Mouse (Mus musculus): ENCODE measurements around the gene Dut.
A peak's percentile ranks its signal among the peaks of the same experiment; 100 is the strongest.

The Dut gene

DNA sequence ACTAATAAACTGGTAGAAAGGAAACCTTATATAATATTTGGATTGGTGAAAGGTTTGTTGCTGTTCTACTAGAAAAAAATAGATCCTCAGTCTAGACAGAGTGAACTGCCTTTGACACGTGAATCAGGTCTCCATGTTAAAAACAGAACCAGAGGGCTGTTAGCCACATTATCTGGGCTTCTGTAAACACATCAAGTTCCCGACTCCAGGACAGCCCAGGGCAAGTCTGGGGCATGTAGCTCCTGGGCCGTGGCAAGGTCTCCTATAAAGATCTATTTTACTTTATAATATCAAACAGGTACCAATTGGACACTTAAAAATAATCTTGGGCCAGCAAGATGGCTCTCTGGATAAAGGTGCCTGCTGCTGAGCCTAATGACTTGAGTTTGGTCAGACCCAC is 8.9 kb downstream of the Dut start:
- DNase-seq, result peak; percentile 67

DNA sequence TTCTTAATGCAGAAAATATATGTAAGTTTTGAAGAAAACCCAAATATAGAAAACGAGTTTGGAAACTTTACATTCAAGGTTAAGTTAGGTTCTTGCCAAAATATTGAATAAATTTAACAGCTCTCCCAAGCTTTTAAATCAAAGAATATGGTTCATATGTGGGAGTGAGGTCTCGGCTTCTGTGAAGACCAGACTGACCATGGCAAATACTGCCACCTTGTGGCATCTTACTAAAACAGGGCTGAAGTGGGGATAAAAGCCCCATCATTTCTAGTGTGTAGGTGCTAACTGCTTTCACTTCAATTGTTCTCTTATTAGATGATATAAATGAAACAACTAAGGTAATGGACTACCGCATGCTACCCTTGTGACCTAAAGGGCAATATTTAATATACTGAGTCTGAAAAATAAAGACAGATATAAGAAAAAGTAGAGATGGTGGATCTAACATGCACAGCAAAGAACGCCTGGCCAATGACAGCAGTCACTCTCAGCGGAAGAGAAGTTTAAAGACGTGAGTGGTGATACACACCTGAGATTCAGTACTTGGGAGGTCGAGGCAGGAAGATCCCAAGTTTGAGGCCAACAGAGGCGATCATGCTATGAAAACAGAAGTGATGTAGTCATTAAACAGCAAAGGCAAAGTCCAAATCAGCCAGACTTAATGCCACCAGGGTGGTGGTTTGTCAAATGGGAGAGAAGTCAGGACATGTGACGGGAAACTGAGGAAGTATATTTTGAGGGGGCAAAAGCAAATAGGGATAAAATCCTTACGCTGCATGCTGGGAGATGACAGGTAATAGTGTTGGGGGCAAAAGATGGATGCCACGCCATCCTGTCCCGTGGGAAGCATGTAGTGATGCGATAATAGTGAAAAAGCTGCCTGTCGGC is 12.5 kb downstream of the Dut start:
- DNase-seq, result peak; percentile 70

DNA sequence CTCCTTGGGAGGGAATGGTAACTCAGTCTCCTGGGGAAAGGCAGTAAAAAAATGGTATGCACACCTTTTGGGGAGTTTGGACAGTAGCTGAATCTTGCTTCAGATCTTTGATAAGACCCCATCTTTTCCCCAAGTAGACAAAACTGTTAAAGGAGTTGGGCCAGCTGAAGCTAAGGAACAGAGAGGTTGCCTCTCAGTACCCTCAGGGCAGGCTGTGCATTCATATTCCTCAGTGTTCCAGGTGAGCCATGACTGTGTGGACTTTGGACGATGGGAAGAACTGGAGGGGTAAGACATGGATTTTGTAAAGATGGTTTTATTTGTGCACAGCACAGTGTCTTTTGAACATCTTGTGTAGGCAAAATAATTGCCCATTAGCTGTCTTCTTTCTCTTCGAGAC is 13.3 kb downstream of the Dut start:
- peak; percentile 70 for DNase-seq

DNA sequence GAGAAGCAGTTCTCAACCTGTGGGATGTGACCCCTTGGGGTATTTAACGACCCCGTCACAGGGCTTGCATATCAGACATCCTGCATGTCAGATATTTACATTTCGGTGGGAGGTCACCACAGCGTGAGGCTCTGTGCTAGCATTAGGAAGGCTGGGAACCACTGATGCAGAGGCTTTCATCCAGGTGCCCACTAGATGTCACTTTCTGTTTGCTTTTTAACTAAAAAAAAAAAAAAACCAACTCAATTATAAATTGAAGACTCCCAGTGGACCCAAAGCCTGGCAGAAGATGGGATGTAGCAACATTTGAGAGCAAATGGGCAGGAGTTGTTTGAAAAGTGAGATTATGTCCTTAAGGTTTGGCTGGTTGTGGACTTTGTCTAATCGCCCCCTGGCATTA is 16.1 kb downstream of the Dut start:
- DNase-seq, result peak; percentile 81

DNA sequence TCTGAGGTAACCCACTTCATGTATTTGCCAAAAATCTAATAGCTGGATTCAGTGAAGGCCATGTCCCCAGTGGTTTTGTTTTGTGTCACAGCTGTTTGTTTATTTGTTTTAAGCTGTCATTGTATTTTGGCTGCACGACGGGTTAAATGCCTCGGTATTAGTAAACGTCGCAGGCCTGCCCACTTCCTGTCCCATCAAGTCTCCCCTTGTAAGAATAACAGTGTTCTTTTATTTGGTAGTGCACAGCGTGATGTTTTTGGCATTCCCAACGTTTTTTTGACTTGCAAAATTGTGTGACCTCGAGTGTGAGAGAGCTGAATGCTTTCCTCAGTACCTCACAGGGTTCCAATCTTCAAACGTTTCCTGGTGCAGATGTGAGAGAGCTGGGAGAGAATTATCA is 16.8 kb downstream of the Dut start:
- peak; percentile 84 for DNase-seq

DNA sequence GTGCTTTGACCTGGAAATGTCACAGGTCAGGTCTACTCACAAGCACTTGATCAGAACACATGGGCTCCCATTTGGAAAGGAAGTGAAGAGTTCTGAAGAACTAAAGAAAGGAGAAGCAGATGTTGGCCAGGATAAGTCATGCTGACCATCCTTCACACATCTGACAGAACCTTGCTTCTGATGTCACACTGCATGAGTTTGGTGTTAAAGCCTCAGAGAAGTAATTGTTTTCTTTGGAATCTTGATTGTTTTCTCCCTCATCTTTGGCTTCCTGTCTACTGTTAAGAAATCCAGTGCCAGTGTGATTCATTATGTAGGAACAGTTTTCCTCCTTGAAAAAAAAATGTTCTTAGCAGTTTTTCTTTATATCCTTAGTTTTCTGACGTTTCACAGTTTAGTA is 21.9 kb downstream of the Dut start:
- DNase-seq, result no peak

DNA sequence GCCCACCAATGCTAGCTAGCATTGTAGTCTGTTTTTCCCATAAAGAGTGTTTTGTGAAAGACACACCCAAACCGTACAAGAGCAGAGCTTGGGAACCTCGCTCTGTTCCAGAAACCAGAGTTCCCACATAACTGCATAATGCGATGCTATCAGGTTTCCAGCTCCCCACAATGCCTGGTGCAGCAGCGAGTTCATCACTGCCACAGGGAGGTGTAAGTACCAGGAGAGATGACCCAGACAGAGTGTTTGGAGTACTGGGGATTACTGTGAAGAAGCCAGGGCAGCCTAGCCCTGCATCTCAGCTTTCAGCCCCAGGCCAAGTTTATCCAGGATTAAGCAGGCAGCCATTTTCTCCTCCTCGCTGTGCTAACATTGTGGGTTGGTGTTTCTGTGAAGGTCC is 28.6 kb downstream of the Dut start:
- peak; percentile 68 for DNase-seq

DNA sequence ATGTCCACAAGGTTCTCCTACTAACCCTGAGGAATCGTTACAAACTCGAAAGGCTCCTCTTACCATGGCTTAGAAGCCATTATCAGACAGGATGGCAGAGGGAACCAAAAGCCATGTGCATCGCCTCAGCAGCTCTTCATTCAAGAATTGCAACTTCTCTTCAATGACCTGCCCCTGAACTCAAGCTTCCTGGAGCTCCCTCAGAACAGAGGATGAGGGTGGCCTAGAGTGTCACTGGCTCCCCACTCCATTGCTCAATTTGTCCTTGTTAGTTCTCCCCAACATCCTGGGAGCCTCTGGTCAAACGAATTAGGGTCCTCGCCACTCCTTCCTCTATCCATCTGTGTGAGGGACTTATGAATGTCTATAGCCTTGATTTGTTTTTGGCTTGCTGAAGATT is 29.7 kb downstream of the Dut start:
- DNase-seq, result no peak

DNA sequence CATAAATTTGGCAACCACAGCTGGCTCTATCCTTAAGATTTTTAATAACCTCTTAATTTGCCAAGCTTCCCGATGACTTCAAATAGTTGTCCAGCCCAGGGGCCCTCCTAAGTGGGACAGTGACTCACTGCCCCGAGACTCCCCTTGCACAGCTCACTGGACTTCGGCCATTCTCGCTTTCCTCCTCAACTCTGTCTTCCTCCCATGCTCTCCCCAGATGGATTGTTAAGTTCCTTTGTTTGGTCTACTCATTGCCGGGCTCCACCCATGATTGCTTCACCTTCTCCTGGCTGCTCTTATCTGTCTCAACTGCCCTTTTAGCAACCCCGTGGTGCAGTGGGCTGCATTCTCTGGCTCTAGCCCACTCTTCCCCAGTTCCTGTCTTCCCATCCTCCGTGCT is 31.5 kb downstream of the Dut start:
- peak; percentile 97 for DNase-seq

DNA sequence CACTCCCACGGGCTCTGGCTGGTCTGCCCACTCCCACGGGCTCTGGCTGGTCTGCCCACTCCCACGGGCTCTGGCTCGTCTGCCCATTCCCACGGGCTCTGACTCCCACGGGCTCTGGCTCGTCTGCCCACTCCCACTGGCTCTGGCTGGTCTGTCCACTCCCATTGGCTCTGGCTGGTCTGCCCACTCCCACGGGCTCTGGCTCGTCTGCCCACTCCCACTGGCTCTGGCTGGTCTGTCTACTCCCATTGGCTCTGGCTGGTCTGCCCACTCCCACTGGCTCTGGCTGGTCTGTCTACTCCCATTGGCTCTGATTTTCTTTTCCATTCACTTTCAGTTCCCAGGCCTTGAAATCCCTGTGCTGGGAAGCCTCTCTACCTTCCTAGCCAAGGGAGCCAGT is 33.0 kb downstream of the Dut start:
- peak; percentile 89 for DNase-seq

DNA sequence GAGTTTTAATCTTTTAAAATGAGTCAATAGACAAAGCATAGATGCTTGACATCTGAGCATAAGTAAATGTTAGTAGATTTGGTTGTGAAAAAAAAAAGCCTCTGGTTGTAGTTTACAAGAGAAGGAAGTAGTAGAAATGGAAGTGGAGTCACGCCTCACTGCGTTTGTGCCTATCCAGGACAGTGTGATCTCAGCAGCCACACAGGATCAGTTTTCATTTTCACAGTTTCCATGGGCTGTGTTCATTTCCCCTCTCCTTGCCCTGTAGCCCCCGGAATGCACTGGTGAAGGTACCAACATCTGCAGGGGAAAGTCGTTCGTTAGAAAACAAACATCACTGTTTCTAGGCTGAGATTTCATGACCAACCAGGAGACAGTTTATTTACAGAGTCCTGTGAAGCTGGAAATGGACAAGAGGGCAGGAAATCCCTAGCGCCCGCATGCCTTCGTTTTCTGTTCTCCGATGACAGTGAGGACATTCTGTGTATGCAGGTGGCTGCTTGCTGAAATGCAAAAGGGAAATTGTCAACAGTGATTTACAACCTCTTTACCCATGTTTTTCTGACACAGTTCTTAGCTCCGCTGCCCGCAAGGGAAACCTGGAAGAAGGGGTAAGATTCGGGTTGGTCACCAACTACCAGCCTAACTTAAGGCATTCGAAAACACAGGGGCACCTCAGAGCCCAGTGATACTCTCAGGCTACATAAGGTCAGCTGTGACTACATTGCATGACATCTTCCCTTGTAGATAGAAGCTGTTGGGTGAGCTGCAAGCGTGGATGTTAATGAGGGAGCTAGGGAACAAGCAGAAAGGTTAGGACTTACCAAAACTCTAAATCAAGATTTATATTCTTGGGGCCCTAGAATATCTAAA is 35.6 kb downstream of the Dut start:
- no peak for DNase-seq

DNA sequence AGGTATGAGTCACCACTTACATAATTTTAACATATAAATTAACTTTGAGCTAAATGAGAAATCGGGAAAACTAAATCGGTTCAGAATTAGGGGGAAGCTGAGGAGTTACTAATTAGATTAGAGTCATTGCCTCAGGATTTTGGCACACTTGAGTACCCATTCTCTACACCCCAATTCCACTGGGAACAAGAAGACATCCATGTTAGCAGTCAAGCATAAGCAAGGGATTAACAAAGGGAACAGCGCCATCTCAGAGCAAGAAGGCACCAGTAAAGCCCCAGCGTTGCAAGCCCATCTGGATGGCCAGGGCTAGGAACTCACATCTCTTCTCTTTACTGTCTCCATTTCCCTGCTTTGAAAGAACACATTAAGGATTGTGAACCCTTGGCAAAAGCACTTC is 38.8 kb downstream of the Dut start:
- DNase-seq, result no peak

DNA sequence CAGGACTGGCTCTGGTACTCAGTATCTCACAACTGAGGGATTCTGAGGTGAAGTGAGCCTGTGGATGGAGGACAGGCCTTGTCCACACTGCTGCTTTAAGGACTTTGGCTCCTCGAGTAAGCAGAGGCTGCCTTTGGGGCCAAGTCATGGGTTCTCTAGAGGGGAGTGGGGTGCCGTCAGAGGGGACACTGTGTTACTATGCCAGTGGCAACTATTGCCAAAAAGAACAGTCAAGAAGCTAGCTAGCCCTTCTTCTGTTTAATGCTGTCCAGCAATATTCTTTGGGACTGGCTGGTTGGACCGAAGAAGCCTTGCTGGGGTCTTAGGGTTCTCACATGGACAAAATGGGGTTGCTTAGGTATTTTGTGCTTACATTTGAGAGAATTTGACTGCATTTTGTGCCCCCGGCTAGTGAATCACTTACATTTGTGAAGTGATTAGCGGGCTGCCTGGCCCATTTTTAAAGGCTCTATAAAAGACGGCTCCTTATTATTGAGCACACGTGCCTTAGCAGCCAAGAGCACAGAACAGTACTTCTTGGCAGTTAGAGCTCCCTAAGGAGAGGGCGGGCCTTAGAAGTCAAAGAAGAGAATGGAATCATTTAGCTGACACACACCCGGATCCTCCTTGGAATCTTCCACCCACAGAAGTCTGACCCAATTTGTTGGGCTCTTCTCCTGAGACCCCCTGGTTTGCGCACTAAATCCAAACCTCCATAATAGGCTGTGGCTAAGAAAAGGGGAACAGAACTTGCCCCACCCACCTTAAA is 43.4 kb downstream of the Dut start:
- DNase-seq, result peak; percentile 96

DNA sequence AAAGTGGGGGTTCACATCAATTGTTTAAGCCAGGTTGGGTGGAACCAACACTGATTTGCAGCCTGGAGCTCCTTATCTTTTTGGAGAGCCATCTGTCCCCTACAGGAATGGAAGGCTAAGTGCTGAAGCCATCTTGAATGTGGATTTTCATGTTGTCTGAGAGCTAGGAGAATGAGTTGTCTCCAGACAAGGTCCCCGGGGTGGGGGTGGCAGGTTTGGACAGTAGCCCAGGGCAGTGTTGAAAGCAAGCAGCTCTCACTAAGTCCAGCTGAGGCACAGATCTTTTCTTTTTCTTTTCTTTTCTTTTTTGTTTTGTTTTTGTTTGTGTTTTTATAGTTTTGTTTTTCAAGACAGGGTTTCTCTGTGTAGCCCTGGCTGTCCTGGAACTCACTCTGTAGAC is 44.1 kb downstream of the Dut start:
- DNase-seq, result no peak

DNA sequence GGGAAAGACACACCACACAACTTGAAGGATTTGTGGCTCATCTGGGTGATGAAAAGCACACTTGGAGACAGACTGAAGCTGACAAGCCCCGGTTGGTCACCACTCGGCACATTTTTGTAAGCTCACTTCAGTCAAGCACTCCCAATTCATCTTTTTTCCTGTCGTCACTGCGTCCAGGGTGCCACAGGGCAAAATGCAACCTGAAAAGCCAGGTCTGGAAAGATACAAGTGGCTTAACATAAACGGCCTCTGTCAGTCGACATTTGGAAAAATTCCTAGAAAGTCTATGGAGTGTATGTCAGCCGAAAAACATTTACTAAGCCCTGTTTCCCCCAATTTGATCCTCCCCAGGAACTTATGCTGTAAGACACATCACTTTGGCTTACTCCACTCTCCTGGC is 45.6 kb downstream of the Dut start:
- DNase-seq, result no peak

DNA sequence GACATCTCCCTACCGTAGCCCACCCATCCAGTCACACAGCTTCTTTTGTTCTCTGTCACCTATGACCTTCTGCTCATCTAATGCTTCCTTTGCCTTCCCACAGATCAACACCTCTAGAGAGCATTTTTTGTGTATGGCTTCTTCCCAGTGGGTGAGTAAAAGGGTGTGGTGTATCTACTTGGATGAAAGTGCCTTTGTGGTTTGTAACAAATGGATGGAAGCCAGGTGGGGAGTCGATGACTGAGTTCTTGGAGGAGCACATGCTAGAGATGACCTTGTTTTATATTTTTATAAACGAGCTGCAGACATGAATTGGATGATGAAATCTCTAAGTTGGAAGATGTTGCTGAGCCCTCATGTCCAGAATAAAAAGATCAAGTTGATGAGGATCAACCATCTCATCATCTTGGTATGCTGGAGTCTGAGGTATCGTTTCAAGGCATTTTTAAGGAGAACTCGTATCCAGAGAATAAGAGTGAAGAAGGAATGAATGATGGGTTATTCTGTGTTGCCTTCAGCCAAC is 47.0 kb downstream of the Dut start:
- DNase-seq, result peak; percentile 81

DNA sequence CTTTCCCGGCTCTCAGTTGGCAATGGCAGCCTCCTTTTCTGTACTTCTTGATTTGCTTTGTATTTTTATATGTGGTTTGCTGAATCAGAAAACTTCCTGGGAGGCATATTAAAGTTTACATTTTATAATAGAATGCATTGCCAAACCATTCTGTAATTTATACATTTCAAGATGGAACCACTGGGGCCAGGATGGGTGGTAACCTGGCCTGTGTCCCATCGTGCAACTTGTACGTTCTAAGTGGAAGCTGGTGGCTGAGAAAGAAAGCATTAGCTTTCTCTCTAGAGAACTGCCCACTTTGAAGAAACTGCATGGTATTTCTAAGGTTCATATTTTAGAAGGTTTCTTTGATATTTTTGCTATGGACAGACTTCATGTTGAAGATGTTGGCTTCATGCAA is 48.5 kb downstream of the Dut start:
- no peak for DNase-seq

DNA sequence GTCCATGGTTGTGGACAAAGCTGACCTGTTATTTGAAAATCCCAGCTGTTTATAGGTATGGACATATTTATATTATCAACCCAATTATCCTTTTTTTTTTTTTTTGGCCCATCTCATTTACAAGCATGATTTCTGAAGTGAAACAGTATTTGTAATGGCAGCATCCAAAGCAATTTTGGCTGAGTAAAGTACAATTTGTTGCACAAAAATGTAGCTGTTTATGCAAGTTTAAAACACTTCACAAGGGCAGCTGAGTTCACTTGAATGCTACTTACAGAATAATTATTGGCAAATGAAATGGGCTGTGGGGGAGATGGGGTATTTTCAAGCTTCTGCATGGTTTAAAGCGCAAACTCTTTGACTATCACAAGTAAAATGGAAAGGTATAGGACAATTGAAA is 51.9 kb downstream of the Dut start:
- no peak for DNase-seq

DNA sequence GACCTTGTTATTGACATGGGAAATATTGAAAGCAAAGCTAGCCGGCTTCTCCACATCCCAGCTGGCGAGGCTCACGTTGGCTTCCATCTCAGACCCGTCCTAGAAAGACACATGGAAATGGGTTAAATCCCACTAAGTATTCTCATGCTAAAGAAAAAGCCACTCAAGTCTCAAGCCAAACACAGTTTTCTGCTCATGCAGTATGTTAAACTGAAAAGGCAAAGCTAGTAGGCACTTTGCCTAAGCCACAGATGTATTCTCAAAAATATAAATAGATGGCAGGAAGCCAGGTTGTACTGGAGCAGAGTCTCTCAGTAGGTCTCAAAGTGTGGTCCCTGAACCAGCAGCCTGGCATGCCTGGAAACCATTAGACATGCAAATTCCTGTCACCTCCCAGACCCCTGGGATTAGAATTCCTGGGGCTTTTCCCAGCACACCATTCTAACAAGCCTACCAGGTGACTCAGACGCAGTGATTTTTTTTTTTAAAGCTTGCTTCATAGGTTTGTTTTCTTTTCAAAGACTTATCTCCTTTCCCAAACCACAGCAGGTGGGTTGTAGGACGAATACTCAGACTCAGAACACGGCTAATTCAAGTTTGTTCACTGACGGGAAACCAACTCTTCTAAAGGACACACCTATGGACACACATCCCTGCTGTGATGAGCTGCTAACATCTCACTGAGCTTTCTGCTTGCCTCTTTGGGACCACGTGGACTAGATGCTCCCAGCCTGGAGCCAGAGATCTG is 55.1 kb downstream of the Dut start:
- peak; percentile 84 for DNase-seq

DNA sequence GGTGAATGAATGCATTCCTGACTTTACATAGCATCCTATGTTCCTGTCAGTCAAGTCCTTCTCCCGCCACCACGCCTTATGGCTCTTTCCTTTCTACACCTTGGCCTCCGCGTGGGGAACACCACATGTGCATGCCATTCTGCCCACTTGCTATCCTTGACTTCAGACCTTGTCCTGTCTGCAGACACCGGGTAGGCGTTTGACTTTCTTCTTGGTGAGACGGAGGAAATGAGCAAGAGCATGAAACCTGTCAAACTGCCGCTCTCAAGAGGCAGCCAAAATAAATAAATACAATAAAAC is 55.6 kb downstream of the Dut start:
- DNase-seq, result peak; percentile 81

DNA sequence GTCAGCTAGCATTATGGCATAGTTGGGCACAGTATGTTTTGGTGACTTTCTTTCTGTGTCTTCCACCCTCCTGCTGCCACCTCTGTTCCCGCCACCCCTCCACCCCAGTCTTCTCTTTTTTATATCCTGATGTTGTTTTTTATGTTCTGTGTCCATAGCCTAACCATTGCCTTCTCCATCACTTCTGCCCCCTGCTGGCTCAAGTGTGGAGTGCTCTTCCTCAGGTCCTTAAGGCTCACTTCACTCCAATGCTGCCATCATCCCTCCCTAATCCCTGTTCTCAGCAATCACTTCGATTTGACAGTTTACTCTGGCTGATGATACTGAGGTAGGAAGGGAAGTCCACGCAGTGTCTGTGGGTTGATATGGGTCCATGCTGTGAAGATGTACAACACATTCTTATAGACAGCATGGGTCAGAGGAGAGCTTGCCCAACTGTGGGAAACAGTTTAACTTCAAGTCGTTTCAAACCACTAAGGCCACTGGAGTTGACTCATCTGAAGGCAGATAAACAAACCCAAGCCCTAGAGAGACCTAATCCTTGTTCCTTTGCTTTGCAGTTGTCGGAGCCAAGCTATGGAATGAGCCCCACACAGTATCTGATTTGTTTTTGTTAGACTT is 56.9 kb downstream of the Dut start:
- peak; percentile 81 for DNase-seq

DNA sequence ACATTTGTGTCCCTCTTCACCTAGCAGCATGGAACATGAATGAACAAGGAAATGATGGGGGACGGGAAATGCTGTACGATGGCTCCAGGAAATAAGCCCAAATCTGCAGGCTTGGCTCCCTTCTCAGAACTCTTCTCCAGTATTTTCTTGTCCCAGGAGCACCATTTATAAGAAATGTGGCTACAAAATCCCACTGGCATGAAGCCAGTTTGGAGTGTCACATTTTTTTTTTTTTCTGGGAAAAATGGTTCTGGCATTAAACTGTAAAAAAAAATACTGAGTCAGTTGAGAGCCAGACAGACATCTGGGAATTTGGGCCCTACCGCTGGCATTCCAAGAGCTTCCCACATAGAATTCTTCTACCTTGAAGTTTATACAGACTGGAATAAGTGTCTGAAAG is 57.8 kb downstream of the Dut start:
- DNase-seq, result peak; percentile 91

Data from heart, adult 11 months (tissue).